In genomic region chr2:19630544-19630943, GRCm38 (mm10) we compare ENCODE assay signal across 33 mouse cellular contexts. TPM values are rescaled to one million over a fixed set of nuclear protein-coding genes. Genes with fewer than 3 reads are reported as not detected.
DNase-seq lines count a peak whose midpoint lies in the region; ATAC-seq and TF ChIP-seq lines count a peak whose summit lies in the region.
"Had no signal": no experiment of that assay in that cellular context is flagged by ENCODE, and none has a peak within 500 bp of the region (broad histone marks: within the 10 kb centered on the region; RNA-seq: fewer than 3 reads in every experiment).

No protein-coding gene starts in this region.

- no peak overlapping the region for H3K9ac ChIP-seq in kidney, embryonic 14.5 days (ENCODE audit: low read depth, low read length)
- no peak overlapping the region for H3K9ac ChIP-seq in midbrain, embryonic 14.5 days (replicated peaks; ENCODE audit: low read length)
- H3K9ac ChIP-seq: hindbrain, embryonic 15.5 days; limb, embryonic 13.5 days; liver, embryonic 13.5 days; neural tube, embryonic 13.5 days had no signal

- no peaks in the 10 kb centered on the region for H3K27me3 ChIP-seq in spleen, adult 2 months (ENCODE audit: control insufficient read depth, insufficient read depth, low read length)
- H3K27me3 ChIP-seq in splenic B cell, adult 2 months (ENCODE audit: control insufficient read depth, insufficient read depth, low read length, poor library complexity, severe bottlenecking), result no peaks in the 10 kb centered on the region
- H3K27me3 ChIP-seq in kidney, embryonic 14.5 days (ENCODE audit: control insufficient read depth, insufficient read depth, low read length), result no peaks in the 10 kb centered on the region
- H3K27me3 ChIP-seq in midbrain, embryonic 14.5 days (ENCODE audit: control insufficient read depth, insufficient read depth, low read length), result no peaks in the 10 kb centered on the region
- H3K27me3 ChIP-seq: hindbrain, embryonic 15.5 days; limb, embryonic 13.5 days; liver, embryonic 13.5 days; neural tube, embryonic 13.5 days had no signal

- no peak overlapping the region for H3K4me2 ChIP-seq in kidney, embryonic 14.5 days (replicated peaks; ENCODE audit: low read depth, low read length)
- no peak overlapping the region for H3K4me2 ChIP-seq in midbrain, embryonic 14.5 days (ENCODE audit: low read length)
- H3K4me2 ChIP-seq: heart, embryonic 11.5 days; hindbrain, embryonic 15.5 days; limb, embryonic 13.5 days; liver, embryonic 13.5 days; neural tube, embryonic 13.5 days had no signal

- DNase-seq in spleen, adult 2 months (ENCODE audit: low read depth in 1 of 2, low spot score in 2 of 2), result peak in 1 of 2 experiments; percentile 27
- DNase-seq in spleen, adult 18-20 months, result no peak
- peak; percentile 68 for DNase-seq in splenic B cell, adult 2 months (ENCODE audit: low read depth, low spot score)
- no peak for DNase-seq in layer of hippocampus, postnatal 10 days (ENCODE audit: low spot score in 2 of 2)
- no peak for DNase-seq in midbrain, embryonic 14.5 days
- DNase-seq: adrenal gland, postnatal 14 days; cerebellum, adult 11-12 months; cerebellum, adult 9-11 months; gastrocnemius, postnatal 14 days; heart, adult 11 months; heart, postnatal 36 days; kidney, adult 8-10 months; kidney, postnatal 10 days; layer of hippocampus, adult 9-11 months; liver, embryonic 13.5 days; lung, adult 18-20 months; lung, postnatal 4 days; right cerebral cortex, postnatal 14 days; thymus, adult 2 months; thymus, postnatal 36 days had no signal

- H3K9me3 ChIP-seq in kidney, embryonic 14.5 days (ENCODE audit: control insufficient read depth, low read length), result no peaks in the 10 kb centered on the region
- no peaks in the 10 kb centered on the region for H3K9me3 ChIP-seq in midbrain, embryonic 14.5 days (ENCODE audit: control insufficient read depth, low read length)
- H3K9me3 ChIP-seq: G1E; hindbrain, embryonic 15.5 days; neural tube, embryonic 13.5 days had no signal

- H3K36me3 ChIP-seq in spleen, adult 2 months (ENCODE audit: control insufficient read depth, insufficient read depth, low read length), result no peaks in the 10 kb centered on the region
- H3K36me3 ChIP-seq in macrophage (ENCODE audit: inconsistent target), result no peaks in the 10 kb centered on the region
- H3K36me3 ChIP-seq in splenic B cell, adult 2 months (ENCODE audit: control insufficient read depth, insufficient read depth, low read length, poor library complexity, severe bottlenecking), result no peaks in the 10 kb centered on the region
- H3K36me3 ChIP-seq in kidney, embryonic 14.5 days (ENCODE audit: control insufficient read depth, insufficient read depth, low read length), result no peaks in the 10 kb centered on the region
- no peaks in the 10 kb centered on the region for H3K36me3 ChIP-seq in midbrain, embryonic 14.5 days (ENCODE audit: control insufficient read depth, insufficient read depth, low read length)
- H3K36me3 ChIP-seq: G1E; hindbrain, embryonic 15.5 days; limb, embryonic 13.5 days; liver, embryonic 13.5 days; midbrain, embryonic 10.5 days; neural tube, embryonic 13.5 days had no signal

- no peak overlapping the region for H3K4me3 ChIP-seq in spleen, adult 2 months (ENCODE audit: extremely low read depth, insufficient read depth, insufficient read length)
- H3K4me3 ChIP-seq in macrophage (ENCODE audit: inconsistent target), result no peak overlapping the region
- no peak overlapping the region for H3K4me3 ChIP-seq in kidney, embryonic 14.5 days (ENCODE audit: low read length)
- no peak overlapping the region for H3K4me3 ChIP-seq in midbrain, embryonic 14.5 days (replicated peaks; ENCODE audit: low read depth, low read length)
- H3K4me3 ChIP-seq: erythroblast, embryonic 14.5 days; hindbrain, embryonic 15.5 days; limb, embryonic 13.5 days; liver, embryonic 13.5 days; midbrain, embryonic 10.5 days; neural tube, embryonic 13.5 days had no signal

- 21% methylated on average over 1 of the region's 1 CpGs for WGBS in spleen, adult 2 months
- WGBS in macrophage (ENCODE audit: missing documents), result 33% methylated on average over 1 of the region's 1 CpGs
- WGBS in kidney, embryonic 14.5 days, result 81% methylated on average over 1 of the region's 1 CpGs
- WGBS in midbrain, embryonic 14.5 days, result 80% methylated on average over 1 of the region's 1 CpGs

- H3K79me2 ChIP-seq in macrophage (ENCODE audit: inconsistent target), result no peaks in the 10 kb centered on the region

- TF ChIP-seq CTCF in spleen, adult 2 months (IDR thresholded peaks at IDR 0.05; ENCODE audit: extremely low read depth, insufficient read depth, insufficient read length, insufficient replicate concordance), result no peak

- peak; percentile 54 for ATAC-seq in common myeloid progenitor, adult 5-6 weeks (replicated peaks; ENCODE audit: low read depth, poor library complexity, severe bottlenecking)
- ATAC-seq in kidney, embryonic 14.5 days (ENCODE audit: low FRiP score, low TSS enrichment), result no peak
- no peak for ATAC-seq in midbrain, embryonic 14.5 days (ENCODE audit: low FRiP score, low TSS enrichment)
- ATAC-seq: intestine, embryonic 16.5 days; lung, postnatal 0 days had no signal

- H3K4me1 ChIP-seq in spleen, adult 2 months (ENCODE audit: control insufficient read depth, insufficient read depth, insufficient read length), result peaks cover 13% of the 10 kb centered on the region; the same call in 1 of the 2 replicates
- no peaks in the 10 kb centered on the region for H3K4me1 ChIP-seq in kidney, embryonic 14.5 days (ENCODE audit: control insufficient read depth, insufficient read depth, low read length)
- H3K4me1 ChIP-seq in midbrain, embryonic 14.5 days (ENCODE audit: control insufficient read depth, insufficient read depth, low read length), result no peaks in the 10 kb centered on the region
- H3K4me1 ChIP-seq: hindbrain, embryonic 15.5 days; liver, embryonic 13.5 days; midbrain, embryonic 10.5 days; neural tube, embryonic 13.5 days had no signal

- TF ChIP-seq POLR2A in spleen, adult 2 months (IDR thresholded peaks at IDR 0.05; ENCODE audit: low read depth, low read length), result no peak

- H3K27ac ChIP-seq in spleen, adult 2 months (ENCODE audit: insufficient read depth, low read length), result peak overlapping the region; percentile 24; the same call in 1 of the 2 replicates
- peak overlapping the region; percentile 40 for H3K27ac ChIP-seq in macrophage
- H3K27ac ChIP-seq in kidney, embryonic 14.5 days (ENCODE audit: low read depth, low read length), result no peak overlapping the region
- no peak overlapping the region for H3K27ac ChIP-seq in midbrain, embryonic 14.5 days (replicated peaks; ENCODE audit: low read depth, low read length)
- H3K27ac ChIP-seq: hindbrain, embryonic 15.5 days; limb, embryonic 13.5 days; liver, embryonic 13.5 days; midbrain, embryonic 10.5 days; neural tube, embryonic 13.5 days; stomach, postnatal 0 days had no signal

RNA-seq across cellular contexts. Expression of gene Otud1, which starts 27.0 kb away (rescaled TPM):
- 12.4 and 25.5 TPM in 2 replicates for polyA plus RNA-seq in spleen, adult 2 months (2012; rRNA removed)
- 4.0 and 8.9 TPM in 2 replicates for total RNA-seq in common myeloid progenitor, adult 5-6 weeks (2017)
- total RNA-seq in macrophage (2018; cell fraction: chromatin; rRNA removed), result 10 to 100 TPM in 5 of 26 experiments, 1 to 10 TPM in 19, under 1 TPM in 2; 0.66 to 19.4 (median 4.7) TPM
- 10 to 100 TPM in 17 of 26 experiments, 1 to 10 TPM in 9; 5.3 to 36.8 (median 12.4) TPM for total RNA-seq in macrophage (2018; cell fraction: cytosol; rRNA removed)
- 10 to 100 TPM in 19 of 26 experiments, 1 to 10 TPM in 7; 2.3 to 51.6 (median 15.7) TPM for total RNA-seq in macrophage (2018; cell fraction: nucleus; rRNA removed)
- 3.5 to 5.3 TPM (median 3.6 TPM) in 3 replicates for polyA plus RNA-seq in macrophage (2018)
- 1.9 TPM in 2 replicates for polyA plus RNA-seq in kidney, embryonic 14.5 days (2014; fragmentation: Nextera tagmentation; extraction: Ambion mirVana)
- total RNA-seq in layer of hippocampus, postnatal 10 days (2021), result 1 to 10 TPM; 7.4 to 7.7 TPM
- polyA plus RNA-seq in midbrain, embryonic 14.5 days (2014; fragmentation: Nextera tagmentation; extraction: Ambion mirVana), result 1.1 and 1.7 TPM in 2 replicates
- polyA plus RNA-seq: G1E had no signal

Comparison
In these comparisons a context has a peak if more than half of its experiments do, and no peak if none do; other contexts are left out.
1. H3K27ac ChIP-seq: peak in spleen, adult 2 months (single experiment) and macrophage (single experiment); none in kidney, embryonic 14.5 days (single experiment) and midbrain, embryonic 14.5 days (single experiment).